Mouse (Mus musculus) thymus, adult 18-20 months (tissue): ENCODE data around the gene Pbx2.
"Not testable (repeated sequence)": the region's sequence is repeated elsewhere in the genome, so short reads cannot be mapped to it uniquely, and the experiment has no call there.

ENCODE experiments used
- DNase-seq, 2 experiments: peaks; one replicate each; pipeline ENCODE4 v3.0.0; 2022; ENCODE audit warnings: mixed read lengths in 2 of 2

Gene Pbx2

GRCm38 (mm10) chr17:34591029-34591993 lies at the start of gene Pbx2:
TSS of gene Pbx2 (plus strand) at chr17:34591266.
- DNase-seq = peak in 1 of 2 experiments; percentile 16

GRCm38 (mm10) chr17:34543567-34543966 lies 47.5 kb upstream of the Pbx2 start:
- not testable (repeated sequence) for DNase-seq

GRCm38 (mm10) chr17:34546797-34547196 lies 44.3 kb upstream of the Pbx2 start:
- DNase-seq = no peak

- no peak for DNase-seq
Observed at GRCm38 (mm10) chr17:34547601-34548000, 43.5 kb upstream of the Pbx2 start.

GRCm38 (mm10) chr17:34549156-34549555 lies 41.9 kb upstream of the Pbx2 start:
- DNase-seq = no peak

- DNase-seq = no peak
Observed at GRCm38 (mm10) chr17:34549843-34550242, 41.2 kb upstream of the Pbx2 start.

GRCm38 (mm10) chr17:34555483-34555882 lies 35.6 kb upstream of the Pbx2 start:
- DNase-seq = peak in 1 of 2 experiments; percentile 33

GRCm38 (mm10) chr17:34556406-34556805 lies 34.7 kb upstream of the Pbx2 start:
- no peak for DNase-seq

- DNase-seq = no peak
Observed at GRCm38 (mm10) chr17:34557411-34557810, 33.7 kb upstream of the Pbx2 start.

- DNase-seq = no peak
Observed at GRCm38 (mm10) chr17:34559116-34559515, 31.9 kb upstream of the Pbx2 start.

- DNase-seq = no peak
Observed at GRCm38 (mm10) chr17:34559895-34560294, 31.2 kb upstream of the Pbx2 start.

- no peak for DNase-seq
Observed at GRCm38 (mm10) chr17:34560438-34560837, 30.6 kb upstream of the Pbx2 start.

- DNase-seq = no peak
Observed at GRCm38 (mm10) chr17:34561200-34561599, 29.9 kb upstream of the Pbx2 start.

GRCm38 (mm10) chr17:34562595-34562994 lies 28.5 kb upstream of the Pbx2 start:
- no peak for DNase-seq

GRCm38 (mm10) chr17:34563354-34563753 lies 27.7 kb upstream of the Pbx2 start:
- DNase-seq = no peak

GRCm38 (mm10) chr17:34564003-34564421 lies 27.1 kb upstream of the Pbx2 start, which contains the start of gene Notch4:
TSS of gene Notch4 (plus strand) at chr17:34564268.
- no peak for DNase-seq

GRCm38 (mm10) chr17:34564796-34565195 lies 26.3 kb upstream of the Pbx2 start:
- DNase-seq = no peak

- DNase-seq = no peak
Observed at GRCm38 (mm10) chr17:34567311-34567710, 23.8 kb upstream of the Pbx2 start.

- DNase-seq = no peak
Observed at GRCm38 (mm10) chr17:34568421-34568820, 22.6 kb upstream of the Pbx2 start.

GRCm38 (mm10) chr17:34569919-34570318 lies 21.1 kb upstream of the Pbx2 start:
- DNase-seq = no peak

GRCm38 (mm10) chr17:34571875-34572274 lies 19.2 kb upstream of the Pbx2 start:
- no peak for DNase-seq

GRCm38 (mm10) chr17:34572361-34572760 lies 18.7 kb upstream of the Pbx2 start:
- DNase-seq = no peak

- DNase-seq = no peak
Observed at GRCm38 (mm10) chr17:34576577-34576976, 14.5 kb upstream of the Pbx2 start.

GRCm38 (mm10) chr17:34578070-34578469 lies 13.0 kb upstream of the Pbx2 start:
- DNase-seq = no peak
